Mouse (Mus musculus) kidney, adult 2 months (tissue): ENCODE measurements around the gene Gm10642.

Source experiments
- CTCF ChIP-seq: fragments of 200-500 bp; conservative IDR thresholded peaks from 2 replicates; pipeline ENCODE4 v1.5.1; 2011; ENCODE audit warnings: low read depth, mild to moderate bottlenecking, control low read depth, low read length, moderate library complexity, mixed read lengths; ENCODE audit not compliant: insufficient read depth, insufficient read length
- POLR2A ChIP-seq: fragments of 200-500 bp; IDR thresholded peaks from one replicate; pipeline ENCODE4 v1.6.1; 2011; ENCODE audit warnings: low read depth, low read length, control low read depth

DNA sequence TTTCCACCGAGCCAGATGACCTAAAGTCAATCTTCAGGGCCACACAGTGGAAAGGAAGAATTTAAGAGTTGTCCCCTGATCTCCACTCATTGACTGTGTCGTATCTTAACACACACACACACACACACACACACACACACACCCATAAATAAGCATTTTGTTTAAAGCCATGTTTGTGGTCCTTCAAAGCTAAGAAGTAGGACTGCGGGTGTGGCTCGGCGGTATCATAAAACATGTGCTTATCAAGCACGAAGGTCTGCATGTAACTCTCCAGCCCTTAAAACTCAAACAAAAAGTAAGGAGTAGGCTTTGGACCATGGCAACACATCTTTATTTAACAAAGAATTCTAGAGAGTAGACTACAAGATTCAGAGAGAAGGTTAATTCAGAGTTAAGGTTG, 14.3 kb downstream of the Gm10642 start:
- TF ChIP-seq POLR2A (no peak), CTCF (no peak)
